Mouse (Mus musculus) kidney, postnatal 0 days (tissue): Measurements from ENCODE around the gene Iqsec1. TPM values are rescaled to one million over a fixed set of nuclear protein-coding genes. Genes with fewer than 3 reads are reported as not detected.

Source experiments
- ATAC-seq: fragments of 200-750 bp; cut with Nextera tagmentation; replicated peaks from 2 replicates; pipeline ENCODE4 v1.8.0; 2017; ENCODE audit warnings: low read depth, moderate number of reproducible peaks, moderate TSS enrichment, moderate library complexity; ENCODE audit not compliant: low FRiP score
- DNase-seq: peaks from one replicate; pipeline ENCODE4 v3.0.0-alpha.2; 2016; ENCODE audit warnings: low spot score
- H3K27ac ChIP-seq: fragments of 300-500 bp; sonication (generic); 2 replicates; pipeline ENCODE4 v1.5.1; 2014; ENCODE audit warnings: mild to moderate bottlenecking
- H3K27me3 ChIP-seq: fragments of 300-500 bp; sonication (generic); 2 replicates; pipeline ENCODE4 v1.6.1; 2014; ENCODE audit warnings: low read length, mixed read lengths; ENCODE audit not compliant: insufficient read depth
- H3K36me3 ChIP-seq: fragments of 300-500 bp; sonication (generic); 2 replicates; pipeline ENCODE4 v1.6.1; 2014; ENCODE audit warnings: low read length, mixed read lengths; ENCODE audit not compliant: insufficient read depth
- H3K4me1 ChIP-seq: fragments of 300-500 bp; sonication (generic); replicated peaks from 2 replicates; pipeline ENCODE4 v1.6.1; 2014; ENCODE audit warnings: antibody characterized with exemption, low read length, mixed read lengths; ENCODE audit not compliant: insufficient read depth
- H3K4me2 ChIP-seq: fragments of 300-500 bp; sonication (generic); 2 replicates; pipeline ENCODE4 v1.6.1; 2014; ENCODE audit warnings: mild to moderate bottlenecking, low read length, moderate library complexity, mixed read lengths
- H3K4me3 ChIP-seq: fragments of 300-500 bp; sonication (generic); replicated peaks from 2 replicates; pipeline ENCODE4 v1.5.1; 2014; ENCODE audit warnings: low read depth, low read length
- H3K9ac ChIP-seq: fragments of 300-500 bp; sonication (generic); 2 replicates; pipeline ENCODE4 v1.6.1; 2014; ENCODE audit warnings: low read depth, low read length
- H3K9me3 ChIP-seq: fragments of 300-500 bp; sonication (generic); replicated peaks from 2 replicates; pipeline ENCODE4 v1.6.1; 2016; ENCODE audit warnings: low read length, inconsistent platforms, mixed read lengths
- CTCF ChIP-seq: IDR thresholded peaks from 2 replicates; pipeline ENCODE4 v1.5.1; 2016; ENCODE audit warnings: antibody characterized with exemption, low read depth, mild to moderate bottlenecking, moderate library complexity
- WGBS: fragments of 180-500 bp; shearing (Covaris S2); extraction: QIAGEN DNeasy Blood & Tissue Kit; methylation state at CpG from one replicate; pipeline ENCODE4 v1.1.7; 2014; 5-methylcytosine and 5-hydroxymethylcytosine counted together
- polyA plus RNA-seq: library from polyadenylated mRNA; unstranded; fragments of >200 nt; fragmentation: Nextera tagmentation; extraction: Ambion mirVana; gene quantifications from 2 replicates; pipeline ENCODE4 v1.2.1, GENCODE M21; 2015

Gene Iqsec1
- polyA plus RNA-seq, 1 experiment from 2014 or later: 12.3 TPM

GRCm38 (mm10) chr6:90701391-90701790, 287.1 kb downstream of the Iqsec1 start:
- H3K4me2 ChIP-seq: no peak overlapping the region
- H3K27ac ChIP-seq: no peak overlapping the region
- H3K9me3 ChIP-seq: no peaks in the 10 kb centered on the region
- no peak for TF ChIP-seq CTCF
- H3K36me3 ChIP-seq: no peaks in the 10 kb centered on the region
- peaks cover 43% of the 10 kb centered on the region for H3K4me1 ChIP-seq
- no peak overlapping the region for H3K9ac ChIP-seq
- no peaks in the 10 kb centered on the region for H3K27me3 ChIP-seq
- WGBS: 87% methylated on average over 2 of the region's 2 CpGs
- ATAC-seq (no peak), DNase-seq (no peak)
- H3K4me3 ChIP-seq: no peak overlapping the region

- no peak for ATAC-seq
- no peaks in the 10 kb centered on the region for H3K27me3 ChIP-seq
Observed at GRCm38 (mm10) chr6:90700737-90701136, 287.7 kb downstream of the Iqsec1 start.

GRCm38 (mm10) chr6:90700068-90700467, 288.4 kb downstream of the Iqsec1 start:
- no peak overlapping the region for H3K4me3 ChIP-seq
- no peaks in the 10 kb centered on the region for H3K9me3 ChIP-seq
- DNase-seq (no peak), ATAC-seq (no peak)
- peaks cover 43% of the 10 kb centered on the region for H3K4me1 ChIP-seq
- H3K27me3 ChIP-seq: no peaks in the 10 kb centered on the region
- H3K9ac ChIP-seq: no peak overlapping the region
- TF ChIP-seq CTCF: no peak
- no peaks in the 10 kb centered on the region for H3K36me3 ChIP-seq
- H3K4me2 ChIP-seq: no peak overlapping the region
- 45% methylated on average over 1 of the region's 1 CpGs for WGBS
- no peak overlapping the region for H3K27ac ChIP-seq

More at GRCm38 (mm10) chr6:90700737-90701136, 287.7 kb downstream of the Iqsec1 start:
- no peaks in the 10 kb centered on the region for H3K9me3 ChIP-seq
- TF ChIP-seq CTCF: no peak
- no peak overlapping the region for H3K4me2 ChIP-seq
- no peaks in the 10 kb centered on the region for H3K36me3 ChIP-seq
- H3K4me1 ChIP-seq: peaks cover 43% of the 10 kb centered on the region
- H3K4me3 ChIP-seq: no peak overlapping the region
- no peak overlapping the region for H3K9ac ChIP-seq
- no peak for DNase-seq
- WGBS: 91% methylated on average over 2 of the region's 2 CpGs
- H3K27ac ChIP-seq: no peak overlapping the region

GRCm38 (mm10) chr6:90698843-90699242, 289.6 kb downstream of the Iqsec1 start:
- peaks cover 32% of the 10 kb centered on the region for H3K4me1 ChIP-seq
- no peak overlapping the region for H3K9ac ChIP-seq
- no peak overlapping the region for H3K4me3 ChIP-seq
- ATAC-seq (no peak), DNase-seq (no peak)
- 36% methylated on average over 6 of the region's 6 CpGs for WGBS
- H3K36me3 ChIP-seq: peaks cover 8% of the 10 kb centered on the region; the same call in 1 of the 2 replicates
- H3K9me3 ChIP-seq: no peaks in the 10 kb centered on the region
- no peak overlapping the region for H3K27ac ChIP-seq
- H3K4me2 ChIP-seq: no peak overlapping the region
- no peaks in the 10 kb centered on the region for H3K27me3 ChIP-seq
- TF ChIP-seq CTCF: no peak

- Histone ChIP-seq H3K9me3 (no peaks in the 10 kb centered on the region), H3K4me1 (peaks cover 9% of the 10 kb centered on the region; the same call in 1 of the 2 replicates), H3K36me3 (peaks cover 30% of the 10 kb centered on the region), H3K4me2 (no peak overlapping the region), H3K27me3 (no peaks in the 10 kb centered on the region), H3K9ac (no peak overlapping the region), H3K27ac (no peak overlapping the region), H3K4me3 (no peak overlapping the region)
- ATAC-seq (no peak), DNase-seq (no peak)
- TF ChIP-seq CTCF: no peak
- WGBS: 62% methylated on average over 1 of the region's 1 CpGs
Observed at GRCm38 (mm10) chr6:90695754-90696153, 292.7 kb downstream of the Iqsec1 start.

- 94% methylated on average over 2 of the region's 2 CpGs for WGBS
- peaks cover 5% of the 10 kb centered on the region; the same call in 1 of the 2 replicates for H3K4me1 ChIP-seq
- peaks cover 53% of the 10 kb centered on the region for H3K36me3 ChIP-seq
- ATAC-seq (no peak), DNase-seq (no peak)
- no peak overlapping the region for H3K27ac ChIP-seq
- no peaks in the 10 kb centered on the region for H3K9me3 ChIP-seq
- H3K4me3 ChIP-seq: no peak overlapping the region
- H3K9ac ChIP-seq: no peak overlapping the region
- no peak for TF ChIP-seq CTCF
- no peaks in the 10 kb centered on the region for H3K27me3 ChIP-seq
- H3K4me2 ChIP-seq: no peak overlapping the region
Observed at GRCm38 (mm10) chr6:90692404-90692803, 296.1 kb downstream of the Iqsec1 start.

GRCm38 (mm10) chr6:90691935-90692334, 296.6 kb downstream of the Iqsec1 start:
- Histone ChIP-seq H3K27ac (no peak overlapping the region), H3K4me2 (no peak overlapping the region), H3K9me3 (no peaks in the 10 kb centered on the region), H3K4me3 (no peak overlapping the region), H3K36me3 (peaks cover 53% of the 10 kb centered on the region), H3K9ac (no peak overlapping the region), H3K4me1 (peaks cover 5% of the 10 kb centered on the region; the same call in 1 of the 2 replicates), H3K27me3 (no peaks in the 10 kb centered on the region)
- DNase-seq (no peak), ATAC-seq (no peak)
- 74% methylated on average over 2 of the region's 2 CpGs for WGBS
- TF ChIP-seq CTCF: no peak
